Mouse (Mus musculus): ENCODE results near the gene Ssc5d.

The Ssc5d gene

GRCm38 (mm10) chr7:4920496-4920895 lies 5.1 kb upstream of the Ssc5d start:
- DNase-seq: no peak

DNA sequence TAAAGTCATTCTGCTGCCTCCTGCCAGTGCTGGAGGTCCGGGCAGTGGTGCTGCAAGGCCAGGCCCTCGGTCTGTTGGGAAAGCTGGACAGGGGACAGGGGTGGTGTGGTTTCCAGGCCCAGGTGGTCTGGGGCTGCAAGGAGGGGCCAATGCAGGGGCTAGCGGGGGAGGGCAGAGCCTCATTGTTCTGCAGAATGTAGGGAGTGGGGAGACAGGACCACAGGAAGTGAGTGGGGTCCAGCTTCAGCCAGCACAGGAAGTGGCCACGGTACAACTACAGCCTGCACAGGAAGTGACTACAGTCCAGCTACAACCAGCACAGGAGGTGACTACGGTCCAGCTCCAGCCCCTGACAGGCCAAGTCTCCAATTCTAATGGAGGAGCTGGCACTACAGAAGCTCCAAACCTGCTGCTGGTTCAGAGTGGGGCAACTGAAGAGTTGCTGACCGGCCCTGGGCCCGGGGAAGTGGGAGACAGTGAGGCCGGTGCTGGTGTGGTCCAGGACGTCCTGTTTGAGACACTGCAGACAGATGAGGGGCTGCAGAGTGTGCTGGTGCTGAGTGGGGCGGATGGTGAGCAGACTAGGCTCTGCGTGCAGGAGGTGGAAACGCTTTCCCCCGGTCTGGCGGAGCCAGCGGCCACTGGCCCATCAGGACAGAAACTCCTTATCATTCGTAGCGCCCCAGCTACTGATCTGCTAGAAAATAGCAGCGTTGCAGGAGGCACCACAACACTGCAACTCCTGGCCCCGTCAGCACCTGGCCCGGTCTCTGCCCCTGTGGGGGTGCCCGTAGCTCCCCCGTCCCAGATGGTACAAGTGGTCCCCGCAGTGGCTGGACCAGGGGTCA lies 4.4 kb upstream of the Ssc5d start:
- DNase-seq: no peak

- no peak for DNase-seq
Observed at GRCm38 (mm10) chr7:4921824-4922482, 3.6 kb upstream of the Ssc5d start, which contains the start of gene Nat14. TSS of gene Nat14 (plus strand) at chr7:4922028.

GRCm38 (mm10) chr7:4922508-4922907 lies 3.1 kb upstream of the Ssc5d start:
- peak; percentile 59 for DNase-seq

- no peak for DNase-seq
Observed at GRCm38 (mm10) chr7:4922931-4923565, 2.5 kb upstream of the Ssc5d start.

DNA sequence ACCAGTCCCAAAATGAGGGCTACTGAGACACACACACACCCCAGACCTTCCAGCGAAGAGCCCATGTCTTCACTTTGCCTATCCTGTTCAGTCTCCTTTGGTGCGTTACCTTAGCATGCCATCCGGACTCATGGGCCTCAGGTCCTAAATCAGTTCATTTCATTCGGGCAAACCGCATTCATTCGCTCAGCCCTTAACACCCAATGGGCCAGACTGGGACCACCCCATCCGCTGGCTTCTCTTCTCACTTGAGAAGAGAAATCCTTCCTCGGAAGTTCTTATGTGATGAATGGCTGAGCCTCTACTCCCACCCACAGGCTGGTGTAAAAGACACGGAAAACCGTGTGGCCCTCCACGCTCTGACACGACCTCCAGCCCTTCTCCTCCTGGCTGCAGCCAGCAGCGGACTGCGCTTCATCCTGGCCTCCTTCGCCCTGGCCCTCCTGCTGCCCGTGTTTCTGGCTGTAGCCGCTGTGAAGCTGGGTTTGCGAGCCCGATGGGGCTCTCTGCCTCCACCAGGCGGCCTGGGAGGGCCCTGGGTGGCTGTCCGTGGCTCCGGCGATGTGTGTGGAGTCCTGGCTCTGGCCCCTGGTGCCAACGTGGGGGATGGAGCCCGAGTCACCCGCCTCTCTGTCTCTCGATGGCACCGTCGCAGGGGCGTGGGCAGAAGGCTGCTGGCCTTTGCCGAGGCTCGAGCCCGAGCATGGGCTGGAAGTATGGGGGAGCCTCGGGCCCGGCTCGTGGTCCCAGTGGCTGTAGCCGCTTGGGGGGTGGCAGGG lies 1.8 kb upstream of the Ssc5d start:
- DNase-seq: peak; percentile 41

- DNase-seq: no peak
Observed at GRCm38 (mm10) chr7:4924483-4924882, 1.1 kb upstream of the Ssc5d start.

- DNase-seq: peak; percentile 50
Observed at GRCm38 (mm10) chr7:4924891-4925301, 689 bp upstream of the Ssc5d start.

DNA sequence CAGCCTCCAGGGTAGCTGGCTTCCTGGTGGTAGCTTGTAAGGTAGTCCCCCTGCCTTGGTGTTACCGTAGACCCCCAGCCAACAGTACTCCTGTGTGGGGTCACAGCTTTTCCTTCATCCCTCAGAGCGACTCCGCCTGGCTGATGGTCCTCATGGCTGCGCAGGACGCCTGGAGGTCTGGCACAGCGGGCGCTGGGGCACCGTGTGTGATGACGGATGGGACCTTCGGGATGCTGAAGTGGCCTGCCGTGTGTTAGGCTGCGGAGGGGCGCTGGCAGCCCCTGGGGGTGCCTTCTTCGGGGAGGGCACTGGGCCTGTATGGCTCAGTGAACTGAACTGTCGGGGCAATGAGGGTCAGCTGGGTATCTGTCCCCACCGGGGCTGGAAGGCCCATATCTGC lies 1.3 kb downstream of the Ssc5d start:
- DNase-seq: no peak

- DNase-seq: no peak
Observed at GRCm38 (mm10) chr7:4927711-4928110, 2.1 kb downstream of the Ssc5d start.

DNA sequence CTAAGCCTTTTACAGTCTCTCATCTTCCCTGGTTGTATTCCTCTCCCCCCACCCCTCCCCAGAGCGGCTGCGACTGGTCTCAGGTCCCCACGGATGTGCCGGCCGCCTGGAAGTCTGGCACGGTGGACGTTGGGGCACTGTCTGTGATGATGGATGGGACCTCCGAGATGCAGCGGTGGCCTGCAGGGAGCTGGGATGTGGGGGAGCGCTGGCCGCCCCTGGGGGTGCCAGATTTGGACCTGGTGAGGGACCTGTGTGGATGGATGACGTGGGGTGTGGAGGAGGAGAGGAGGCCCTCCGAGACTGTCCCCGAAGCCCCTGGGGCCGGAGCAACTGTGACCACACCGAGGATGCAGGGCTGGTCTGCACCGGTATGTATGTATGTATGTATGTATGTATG lies 2.7 kb downstream of the Ssc5d start:
- DNase-seq: no peak

- DNase-seq: no peak
Observed at GRCm38 (mm10) chr7:4933103-4933502, 7.5 kb downstream of the Ssc5d start.

GRCm38 (mm10) chr7:4934160-4934914 lies 8.8 kb downstream of the Ssc5d start:
- no peak for DNase-seq

DNA sequence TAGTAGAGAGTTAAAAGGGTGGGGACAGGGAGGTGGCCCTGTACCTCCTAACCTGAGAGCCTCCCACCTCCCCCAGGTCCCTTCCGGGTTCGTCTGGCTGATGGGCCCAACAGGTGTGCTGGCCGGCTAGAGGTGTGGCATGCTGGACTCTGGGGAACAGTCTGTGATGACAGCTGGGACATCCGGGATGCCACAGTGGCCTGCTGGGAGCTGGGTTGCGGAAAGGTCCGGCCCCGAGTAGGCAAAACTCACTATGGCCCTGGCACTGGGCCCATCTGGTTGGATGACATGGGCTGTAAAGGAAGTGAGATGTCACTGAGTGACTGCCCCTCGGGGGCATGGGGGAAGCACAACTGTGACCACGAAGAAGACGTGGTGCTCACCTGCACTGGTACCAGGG lies 11.2 kb downstream of the Ssc5d start:
- DNase-seq: no peak

DNA sequence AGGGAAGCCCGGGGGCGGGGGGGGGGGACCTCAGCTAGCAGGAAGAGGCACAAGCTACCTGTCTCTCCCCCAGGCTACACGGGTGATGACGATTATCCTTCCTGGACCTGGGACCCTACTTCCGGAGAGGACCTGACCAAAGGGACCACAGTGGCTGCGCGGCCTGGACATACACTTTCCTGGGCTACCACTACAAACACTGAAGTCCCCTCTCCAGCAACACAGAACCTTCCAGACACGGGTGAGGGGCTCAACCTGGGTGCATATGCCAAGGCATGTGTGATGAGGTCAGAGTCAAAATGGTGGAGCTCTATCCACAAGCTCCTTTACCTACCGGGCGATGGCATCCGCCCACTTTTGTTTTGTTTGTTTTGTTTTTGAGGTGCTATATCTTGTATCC lies 11.8 kb downstream of the Ssc5d start:
- no peak for DNase-seq

DNA sequence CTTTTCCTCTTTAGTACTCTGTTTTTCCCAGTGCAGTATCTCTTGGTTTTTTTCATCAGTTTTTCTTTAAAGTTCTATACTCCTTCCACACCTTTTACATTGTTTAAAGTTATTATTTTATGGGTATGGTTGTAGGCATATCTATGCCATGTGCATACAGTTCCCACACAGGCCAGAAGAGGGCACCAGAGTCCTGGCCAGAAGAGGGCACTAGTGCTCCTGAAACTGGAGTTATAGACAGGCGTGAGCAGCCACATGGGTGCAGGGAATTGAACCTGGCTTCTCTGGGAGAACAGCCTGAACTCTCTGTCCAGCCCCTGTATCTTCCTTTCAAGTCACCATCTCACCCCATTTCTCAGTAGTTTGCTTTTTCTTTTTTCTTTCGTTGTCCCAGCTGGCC lies 12.9 kb downstream of the Ssc5d start:
- peak; percentile 87 for DNase-seq

GRCm38 (mm10) chr7:4940068-4940479 lies 14.5 kb downstream of the Ssc5d start:
- DNase-seq: peak; percentile 89

DNA sequence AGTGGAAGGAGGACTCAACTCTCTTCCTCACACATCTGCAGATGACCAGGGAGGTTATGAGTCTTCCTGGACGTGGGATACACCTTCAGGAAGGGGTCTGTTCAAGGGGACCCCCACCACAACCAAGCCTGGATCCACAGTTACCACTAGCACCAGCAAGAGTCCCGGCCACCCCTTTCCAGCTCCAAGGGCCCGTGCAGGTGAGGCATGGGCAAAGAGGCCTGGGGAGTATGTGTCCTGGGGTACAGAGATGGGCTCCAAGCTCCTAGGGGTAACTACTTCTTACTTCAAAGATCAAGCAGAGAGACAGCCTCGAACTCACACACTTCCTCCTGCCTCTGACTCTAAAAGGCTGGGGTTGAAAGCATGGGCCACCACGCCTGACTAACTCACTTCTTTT lies 17.1 kb downstream of the Ssc5d start:
- no peak for DNase-seq

- peak; percentile 97 for DNase-seq
Observed at GRCm38 (mm10) chr7:4943223-4943815, 17.7 kb downstream of the Ssc5d start.

DNA sequence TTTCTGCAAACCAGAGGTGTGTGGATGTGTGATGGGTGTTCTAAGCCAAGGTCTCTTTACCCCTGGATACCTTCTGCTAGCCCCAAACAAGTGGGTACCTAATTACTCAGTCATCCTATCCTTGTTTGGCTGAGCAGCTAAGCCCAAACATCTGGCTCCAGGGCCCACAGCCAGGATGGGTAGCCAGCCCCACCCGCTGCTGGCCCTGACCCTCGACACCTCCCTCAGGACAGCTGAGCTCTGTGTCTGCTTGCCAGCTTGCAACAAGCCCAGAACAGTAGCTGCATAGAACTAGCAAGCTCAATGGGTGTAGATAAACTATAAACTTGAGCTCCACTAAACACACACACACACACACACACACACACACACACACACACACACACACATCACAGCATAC lies 22.3 kb downstream of the Ssc5d start:
- DNase-seq: peak; percentile 64

DNA sequence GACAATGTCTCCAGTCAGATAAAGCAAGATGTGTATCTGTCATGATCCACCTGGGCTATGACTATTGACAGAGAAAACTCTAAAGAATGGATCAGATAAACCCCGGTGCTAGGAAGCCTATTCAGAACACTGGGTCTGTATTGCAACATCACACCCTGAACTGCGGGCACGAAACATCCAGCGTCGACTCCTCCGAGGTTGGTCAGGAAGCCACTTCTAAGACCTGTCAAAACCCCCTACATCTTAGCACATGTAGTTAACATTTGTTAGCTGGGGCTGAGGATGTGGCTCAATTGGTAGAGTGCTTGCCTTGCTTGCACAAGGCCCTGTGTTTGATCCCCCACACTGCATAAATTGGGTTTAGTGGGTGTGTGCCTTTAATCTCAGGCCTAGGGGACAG lies 22.8 kb downstream of the Ssc5d start:
- DNase-seq: no peak
